Mouse (Mus musculus): ENCODE measurements around the gene Odf3.

Gene Odf3

DNA sequence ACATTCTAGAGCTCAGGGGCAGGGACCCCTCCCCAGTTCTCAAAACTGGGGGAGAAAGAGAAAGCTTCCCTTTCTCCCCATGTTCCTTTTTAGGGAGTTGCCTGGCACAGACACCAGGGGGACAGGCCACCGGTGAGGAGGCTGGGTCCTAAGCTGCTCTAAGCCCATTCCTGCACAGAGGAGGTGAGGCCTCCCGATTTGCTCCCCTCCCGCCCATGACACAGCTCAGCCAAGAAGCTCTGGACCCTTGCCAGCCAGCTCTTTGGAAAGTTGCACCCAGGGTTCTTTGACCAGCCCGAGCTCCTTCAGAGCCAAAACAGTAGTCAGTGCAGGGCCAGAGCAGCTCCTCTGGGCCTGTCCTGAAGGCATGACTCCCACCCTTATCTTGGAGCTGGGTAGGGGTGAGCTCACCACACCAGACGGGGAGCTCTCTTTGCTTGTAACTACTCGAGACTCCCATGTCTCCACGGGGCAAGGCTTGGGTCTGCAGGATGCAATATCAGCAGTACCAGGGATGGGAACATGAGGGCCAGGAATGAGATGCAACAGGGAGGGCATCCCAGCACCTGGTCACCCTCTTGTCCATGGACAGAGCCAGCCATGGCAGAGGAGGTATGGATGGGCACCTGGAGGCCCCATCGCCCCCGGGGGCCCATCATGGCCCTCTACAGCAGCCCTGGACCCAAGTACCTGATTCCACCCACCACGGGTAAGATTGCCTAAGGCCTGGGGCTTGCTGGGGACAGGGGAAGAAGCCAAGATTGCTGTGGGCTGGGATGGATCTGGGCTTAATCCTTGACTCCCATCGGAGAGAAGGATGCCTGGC, at the start of gene Odf3:
Gene Odf3, plus strand, starts transcription at position 51 of the 826 bp plus-strand sequence.
- DNase-seq (ENCODE audit: extremely low spot score, low read depth, low spot score): no peak

DNA sequence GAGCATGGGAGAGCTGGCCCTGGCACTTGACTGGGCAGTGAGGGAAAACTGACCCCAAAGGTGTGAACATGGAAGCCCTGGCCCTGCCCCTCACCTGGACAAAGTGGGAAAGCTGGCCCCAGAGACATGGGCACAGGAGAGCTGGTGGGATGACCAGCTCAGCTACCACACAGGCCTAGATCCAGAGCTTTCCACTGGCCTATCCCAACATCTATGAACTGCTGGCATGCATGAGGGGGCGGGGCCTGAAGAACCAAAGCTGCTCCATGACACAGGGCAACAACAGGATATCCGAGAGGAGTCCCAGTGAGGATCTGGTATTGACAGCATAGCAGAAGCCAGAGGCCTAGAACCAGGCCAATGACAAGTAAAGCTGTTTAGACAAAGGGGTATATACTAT, 49.4 kb upstream of the Odf3 start:
- DNase-seq (ENCODE audit: extremely low spot score, low read depth, low spot score): no peak

DNA sequence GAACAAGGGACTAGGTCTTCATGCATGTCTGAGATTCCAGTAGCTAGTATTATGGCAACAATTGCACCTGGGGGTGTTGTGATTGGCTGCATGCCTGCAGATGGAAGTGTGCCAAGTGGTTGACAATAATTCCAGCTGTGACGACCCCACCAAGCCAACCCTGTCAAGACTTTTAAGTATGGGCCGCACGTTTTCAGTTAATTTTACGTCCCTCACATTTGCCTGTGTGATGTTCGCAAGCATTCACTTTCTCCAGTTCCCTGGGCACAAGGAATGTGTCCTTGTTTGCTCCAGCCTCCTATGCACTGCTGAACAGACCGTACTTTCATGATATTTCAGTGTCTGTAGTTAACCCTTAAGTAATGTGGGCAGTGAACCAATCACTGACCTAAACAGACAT, 45.0 kb upstream of the Odf3 start:
- DNase-seq (ENCODE audit: extremely low spot score, low read depth, low spot score): no peak

DNA sequence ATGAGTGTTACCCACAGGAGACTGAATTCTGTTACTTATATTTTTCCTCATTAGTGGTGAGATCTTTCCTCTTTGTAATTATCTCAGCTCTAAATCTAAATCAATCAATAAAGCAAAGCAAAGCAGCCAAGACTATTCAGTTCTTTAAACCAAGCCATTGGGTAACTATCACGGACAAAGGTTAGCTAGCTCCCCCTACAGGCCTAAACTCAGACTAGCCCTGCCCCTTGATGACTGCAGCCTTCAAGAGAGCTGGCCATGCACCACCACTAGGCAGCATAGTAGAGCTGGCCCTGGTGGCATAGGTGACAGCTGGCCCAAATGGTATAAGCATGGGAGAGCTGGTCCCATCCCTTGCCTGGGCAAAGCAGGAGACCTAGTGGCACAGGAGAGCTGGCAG, 41.9 kb upstream of the Odf3 start:
- no peak for DNase-seq (ENCODE audit: extremely low spot score, low read depth, low spot score)

DNA sequence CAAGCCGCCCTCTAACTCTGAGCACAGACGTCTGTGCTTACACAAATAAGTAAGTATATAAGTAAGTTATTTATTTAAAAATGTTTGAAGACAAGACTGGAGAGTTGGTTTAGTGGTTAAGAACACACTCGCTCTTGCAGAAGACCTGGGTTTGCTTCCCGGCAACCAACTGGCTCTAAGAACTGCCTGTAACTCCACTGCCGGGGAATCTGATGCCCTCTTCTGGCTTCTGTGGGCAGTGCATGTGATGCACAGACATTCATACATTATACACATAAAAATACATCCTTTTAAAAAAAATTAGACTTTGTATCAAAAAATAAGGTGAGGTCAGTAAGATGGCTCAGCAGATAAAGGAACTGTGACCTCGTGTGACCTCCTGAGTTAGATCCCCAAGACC, 37.1 kb upstream of the Odf3 start:
- DNase-seq (ENCODE audit: extremely low spot score, low read depth, low spot score): no peak

DNA sequence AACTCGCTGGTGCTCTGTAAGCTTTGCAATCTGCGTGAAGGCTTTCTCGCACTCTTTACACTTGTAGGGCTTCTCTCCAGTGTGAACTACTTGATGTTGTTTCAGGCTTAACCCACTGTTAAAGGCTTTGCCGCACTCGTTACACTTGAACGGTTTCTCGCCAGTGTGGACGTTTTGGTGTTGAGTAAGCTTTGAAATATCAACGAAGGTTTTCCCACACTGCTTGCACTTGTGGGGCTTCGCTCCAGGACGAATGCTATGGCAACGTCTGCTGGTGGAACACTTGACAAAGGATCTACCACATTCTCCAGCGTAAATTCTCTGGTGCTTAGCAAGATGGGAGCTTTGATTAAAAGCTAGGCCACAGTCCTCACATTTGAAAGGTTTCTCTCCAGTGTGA, 35.9 kb upstream of the Odf3 start:
- DNase-seq (ENCODE audit: extremely low spot score, low read depth, low spot score): no peak

DNA sequence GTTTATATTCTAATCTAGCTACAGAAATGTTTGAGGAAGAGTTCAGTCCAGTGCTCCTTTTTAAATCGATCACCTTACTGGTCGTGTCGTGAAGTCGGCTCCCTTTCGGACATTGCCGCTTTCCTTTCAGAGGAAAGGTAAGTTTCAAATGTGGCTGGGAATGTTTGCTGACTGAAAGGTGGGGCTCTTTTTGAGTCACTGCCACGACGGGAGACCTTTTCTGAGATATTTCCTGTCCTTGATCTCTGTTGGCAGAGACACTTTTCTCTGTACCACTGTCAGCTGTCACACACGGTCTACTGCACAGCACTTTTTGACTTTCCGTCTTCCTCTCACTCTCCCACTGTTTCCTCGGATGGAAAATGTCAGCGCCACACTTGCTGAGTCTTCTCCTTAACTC, 34.8 kb upstream of the Odf3 start:
- no peak for DNase-seq (ENCODE audit: extremely low spot score, low read depth, low spot score)

DNA sequence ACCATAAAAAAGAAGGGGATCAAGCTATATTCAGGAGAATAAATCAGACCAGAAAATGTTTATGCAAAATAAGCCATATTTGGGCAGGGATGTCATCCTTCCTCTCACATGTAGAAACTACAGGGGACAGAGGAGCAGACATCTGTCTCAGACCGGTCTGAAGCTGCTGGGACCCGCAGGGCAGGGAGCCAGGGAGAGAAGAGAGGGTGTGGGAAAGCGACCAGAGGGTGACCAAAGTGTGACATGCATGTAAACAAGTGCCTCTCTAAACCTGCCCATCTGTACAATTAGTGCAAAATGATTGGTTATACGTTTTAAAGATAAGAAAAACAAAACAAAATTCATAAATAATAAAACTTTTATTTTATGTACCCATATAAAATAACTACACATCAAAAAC, 27.4 kb upstream of the Odf3 start:
- DNase-seq (ENCODE audit: extremely low spot score, low read depth, low spot score): no peak

DNA sequence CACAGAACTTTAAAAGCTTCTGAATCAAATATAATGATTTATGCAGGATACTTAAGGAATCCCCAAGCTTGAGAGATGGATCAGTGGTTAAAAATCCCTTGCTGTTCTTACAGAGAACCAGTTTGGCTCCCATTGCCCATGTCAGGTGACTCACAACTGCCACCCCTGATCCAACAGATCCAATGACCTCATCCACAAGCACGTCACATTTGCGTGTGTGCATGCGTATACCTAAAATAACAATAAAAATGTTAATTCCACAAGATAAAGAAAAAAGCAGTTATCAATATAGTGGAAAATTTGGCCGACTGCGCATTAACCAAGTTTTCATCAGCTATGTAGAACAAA, 26.3 kb upstream of the Odf3 start:
- DNase-seq (ENCODE audit: extremely low spot score, low read depth, low spot score): no peak

DNA sequence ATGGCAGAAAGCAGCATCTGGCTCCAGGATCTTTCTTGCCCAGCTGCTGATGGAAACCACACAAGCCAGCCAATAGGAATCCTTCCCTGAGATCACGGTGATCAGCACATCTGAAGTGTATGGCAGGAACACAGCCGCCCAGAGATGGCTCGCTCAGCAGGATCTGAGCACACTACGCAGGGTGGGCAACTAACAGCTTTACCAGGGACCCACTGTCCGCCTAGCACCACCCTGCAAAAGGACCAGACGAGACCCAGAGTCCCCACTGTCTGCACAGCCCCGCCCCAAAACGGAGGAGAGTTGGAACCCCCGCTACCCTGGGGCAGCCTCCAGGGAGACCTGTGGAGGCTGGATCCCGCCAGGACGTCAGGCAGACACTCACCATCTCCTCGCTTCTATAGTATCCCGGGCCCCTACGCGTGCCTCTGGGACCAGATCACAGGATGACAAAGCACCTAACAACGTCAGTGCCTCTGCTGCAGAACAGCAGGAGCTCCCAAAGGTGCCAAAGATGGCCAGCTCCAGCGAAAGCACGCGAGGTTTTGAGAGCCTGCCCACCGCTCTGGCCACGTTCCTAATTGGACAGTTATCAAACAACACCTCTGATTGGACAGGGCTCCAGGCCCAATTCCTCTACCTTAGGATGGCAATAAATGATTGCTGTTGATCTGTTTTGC, 25.8 kb upstream of the Odf3 start, which contains the start of gene Zfp941:
Gene Zfp941, minus strand, starts transcription at position 526 of the 677 bp plus-strand sequence.
- peak; percentile 39 for DNase-seq (ENCODE audit: extremely low spot score, low read depth, low spot score)

DNA sequence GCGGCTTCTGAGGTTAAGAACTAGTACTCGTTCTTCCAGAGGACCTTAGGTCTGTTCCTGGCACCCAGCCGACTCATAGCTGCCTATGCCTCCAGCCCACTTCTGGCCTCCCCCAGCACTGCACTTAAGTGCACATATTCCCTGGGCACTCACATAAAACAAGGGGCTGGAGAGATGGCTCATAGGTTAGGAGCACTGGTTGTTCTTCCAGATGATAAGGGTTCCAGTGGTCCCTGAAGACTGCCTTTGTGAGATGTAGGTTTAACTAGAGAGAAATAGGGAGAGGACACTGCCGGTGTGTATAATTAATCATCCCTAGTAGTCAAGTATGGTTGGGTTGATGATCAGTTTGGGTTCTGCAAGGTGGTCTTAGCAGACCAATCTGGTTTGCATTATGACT, 24.9 kb upstream of the Odf3 start:
- DNase-seq (ENCODE audit: extremely low spot score, low read depth, low spot score): no peak

DNA sequence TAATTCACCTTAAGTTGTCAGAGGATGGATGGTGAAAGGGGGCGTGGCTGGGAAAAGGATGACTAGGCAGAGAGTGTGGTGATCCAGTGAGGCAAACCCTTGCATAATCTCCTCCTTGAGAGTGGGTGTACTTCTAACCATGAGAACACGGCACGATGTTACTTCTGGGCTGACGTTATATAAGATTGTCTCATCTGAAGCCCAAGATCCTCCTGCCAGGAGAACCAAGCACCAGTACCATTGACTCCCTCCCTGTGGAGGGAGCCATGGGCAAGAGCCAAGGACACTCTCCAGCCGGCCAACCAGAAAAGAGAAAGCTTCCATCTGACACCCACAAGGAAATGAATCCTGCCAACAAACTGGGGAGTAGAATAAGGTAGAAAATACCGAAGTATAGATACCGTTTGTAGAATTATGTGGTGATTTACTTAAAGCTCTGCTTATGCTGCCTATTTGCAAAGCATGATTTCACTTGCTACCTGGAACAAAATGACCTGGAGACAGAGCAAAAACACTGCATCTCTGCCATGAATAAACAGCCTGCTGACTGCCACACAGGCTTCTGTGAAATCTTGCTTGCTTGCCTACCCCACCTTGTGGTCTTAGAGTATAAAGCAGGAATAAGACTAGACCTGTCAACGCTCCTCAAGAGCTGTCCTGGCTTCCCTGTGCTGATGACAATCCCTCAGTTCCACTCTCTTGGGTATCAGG, 19.3 kb upstream of the Odf3 start:
- no peak for DNase-seq (ENCODE audit: extremely low spot score, low read depth, low spot score)

DNA sequence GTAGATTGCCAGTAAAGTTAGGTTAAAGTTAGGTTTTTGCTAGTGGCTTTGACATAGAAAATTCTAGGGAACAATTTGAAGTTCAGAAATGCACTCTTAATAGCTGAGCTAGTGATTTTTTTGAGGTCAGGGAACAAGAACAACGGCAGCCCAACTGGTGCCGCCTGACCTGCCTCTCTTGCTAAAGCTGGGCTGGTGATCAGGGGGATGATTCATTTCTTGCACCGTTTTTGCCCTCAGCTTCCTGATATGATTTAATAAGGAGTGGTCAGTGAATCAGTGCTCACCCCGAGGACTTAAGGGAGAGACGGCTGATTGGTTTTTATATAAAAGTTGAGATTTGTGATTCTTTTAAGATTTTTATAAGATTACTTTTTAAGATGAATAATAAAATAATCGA, 16.2 kb upstream of the Odf3 start:
- no peak for DNase-seq (ENCODE audit: extremely low spot score, low read depth, low spot score)

DNA sequence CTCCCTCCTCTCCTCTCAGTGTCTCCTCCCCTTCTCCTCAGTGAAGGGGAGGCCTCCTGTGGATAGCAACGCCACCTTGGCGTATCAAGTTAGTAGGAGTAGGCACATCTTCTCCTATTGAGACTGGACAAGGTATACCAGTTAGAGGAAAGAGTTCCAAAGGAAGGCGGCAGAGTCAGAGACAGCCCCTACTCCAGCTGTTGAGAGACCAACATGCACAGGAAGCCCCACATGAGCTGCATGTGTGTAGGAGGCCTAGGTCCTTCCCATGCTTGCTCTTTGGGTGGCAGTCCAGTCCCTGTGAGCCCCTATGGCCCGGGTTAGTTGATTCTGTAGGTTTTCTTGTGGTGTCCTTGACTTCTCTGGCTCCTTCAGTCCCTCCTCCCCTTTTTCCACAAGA, 14.3 kb upstream of the Odf3 start:
- no peak for DNase-seq (ENCODE audit: extremely low spot score, low read depth, low spot score)

DNA sequence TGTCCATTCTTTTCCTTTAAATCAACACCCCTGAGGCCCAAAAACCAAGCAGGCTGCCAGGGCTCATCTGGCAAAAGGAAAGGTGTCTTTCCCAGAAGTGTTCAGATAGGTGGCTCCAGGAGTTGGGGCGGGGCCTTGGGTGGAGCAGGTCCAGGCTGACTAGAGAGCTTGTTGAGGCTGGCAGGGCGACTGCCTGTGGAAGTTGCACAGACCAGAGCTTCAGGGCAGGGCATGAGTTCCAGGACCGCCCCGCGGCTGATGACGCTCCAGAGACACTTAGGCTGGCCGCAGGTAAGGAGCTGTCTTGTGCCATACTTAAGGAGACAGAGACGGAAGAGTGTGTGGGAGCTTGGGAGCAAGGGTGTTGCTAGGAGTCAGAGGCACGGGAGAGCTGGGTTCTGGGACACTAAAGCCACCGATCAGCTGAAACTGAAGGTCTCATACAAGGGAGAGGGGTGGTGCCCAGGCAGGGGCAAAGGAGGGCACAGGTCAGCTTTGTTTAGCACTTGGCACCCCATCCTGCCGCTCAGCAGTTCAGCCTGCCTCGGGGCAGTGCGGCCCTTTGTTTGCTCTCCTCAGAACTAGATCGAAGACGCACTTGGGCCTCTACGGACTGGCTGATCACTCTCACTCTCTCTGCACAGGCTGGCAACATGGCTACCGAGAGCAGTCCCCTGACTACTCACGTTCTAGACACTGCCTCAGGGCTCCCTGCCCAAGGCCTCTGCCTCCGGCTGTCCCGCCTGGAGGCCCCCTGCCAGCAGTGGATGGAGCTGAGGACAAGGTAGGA, 12.4 kb upstream of the Odf3 start, which contains the start of gene Urah:
Gene Urah, plus strand, starts transcription at position 51 of the 790 bp plus-strand sequence.
- DNase-seq (ENCODE audit: extremely low spot score, low read depth, low spot score): no peak

DNA sequence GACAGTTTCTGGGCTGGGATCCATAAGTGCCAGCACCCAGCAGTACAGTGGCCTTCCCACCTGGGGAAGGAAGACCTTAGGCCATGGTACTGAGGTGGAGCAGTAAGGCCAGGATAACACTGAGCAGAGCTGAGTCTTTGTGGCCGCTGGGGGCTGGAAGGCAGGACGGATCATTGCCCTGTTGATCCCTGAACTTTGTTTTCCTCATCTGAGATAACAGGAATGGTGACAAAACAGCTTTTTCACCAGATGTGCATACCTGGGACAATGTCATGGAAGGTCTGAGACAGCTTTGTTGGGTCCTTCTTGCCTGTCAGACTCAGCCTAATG, 11.9 kb upstream of the Odf3 start:
- DNase-seq (ENCODE audit: extremely low spot score, low read depth, low spot score): no peak

DNA sequence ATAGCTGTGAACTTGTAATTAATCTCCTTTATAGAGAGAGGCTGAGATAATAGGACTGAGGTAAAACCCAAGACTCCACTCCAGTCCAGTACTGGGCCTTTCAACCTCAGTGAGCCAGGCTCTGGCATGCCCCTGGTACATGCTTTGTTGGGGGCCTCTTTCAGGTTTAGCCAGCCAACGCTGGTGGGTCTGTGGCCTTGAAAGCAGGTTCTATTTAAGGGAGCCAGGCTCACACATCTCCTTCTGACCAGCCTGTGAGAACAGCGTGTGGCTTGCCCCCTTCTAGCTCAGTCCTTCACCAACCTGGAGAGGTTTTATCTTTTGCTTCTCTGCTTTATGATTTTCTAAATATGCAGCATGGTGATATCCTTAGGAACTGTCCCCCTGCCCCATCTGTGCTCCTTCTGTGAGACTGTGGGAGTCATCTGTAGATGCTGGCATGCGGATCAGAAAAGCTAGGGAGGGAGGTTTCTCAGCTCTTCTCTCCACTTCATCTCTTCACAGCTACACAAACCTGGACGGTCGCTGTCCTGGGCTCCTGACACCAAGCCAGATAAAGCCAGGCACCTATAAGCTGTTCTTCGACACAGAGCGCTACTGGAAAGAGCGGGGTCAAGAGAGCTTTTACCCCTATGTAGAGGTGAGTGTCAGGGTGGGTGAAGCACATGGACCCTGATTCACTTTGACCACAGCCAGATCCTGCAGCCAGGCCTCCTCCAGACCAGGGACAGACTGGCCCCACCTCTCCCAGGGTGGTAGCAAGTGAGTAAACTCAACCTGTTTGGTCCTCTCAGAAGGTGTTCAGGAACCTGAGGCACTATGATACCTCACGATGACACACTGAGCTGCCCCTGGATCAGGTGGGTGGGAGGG, 11.1 kb upstream of the Odf3 start:
- no peak for DNase-seq (ENCODE audit: extremely low spot score, low read depth, low spot score)

DNA sequence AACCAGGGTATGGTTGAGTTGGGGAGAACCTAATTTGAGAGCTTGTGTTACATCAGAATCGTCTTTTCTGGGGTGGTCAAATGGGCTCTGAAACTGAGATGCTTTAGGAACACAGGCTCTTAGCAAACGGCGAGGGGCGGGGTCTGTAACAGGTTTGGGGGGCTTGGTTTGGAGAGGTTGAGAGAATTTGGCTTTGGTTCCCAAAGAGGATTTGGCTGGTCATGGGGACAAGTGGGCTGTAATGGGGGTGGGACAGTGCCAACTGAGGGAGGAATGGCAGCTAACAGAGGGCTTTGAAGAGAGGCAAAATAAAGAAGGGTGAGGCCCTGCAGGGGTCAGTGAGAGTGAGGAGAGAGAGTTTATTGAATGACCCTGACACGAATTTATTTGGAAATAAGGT, 8.0 kb upstream of the Odf3 start:
- no peak for DNase-seq (ENCODE audit: extremely low spot score, low read depth, low spot score)

DNA sequence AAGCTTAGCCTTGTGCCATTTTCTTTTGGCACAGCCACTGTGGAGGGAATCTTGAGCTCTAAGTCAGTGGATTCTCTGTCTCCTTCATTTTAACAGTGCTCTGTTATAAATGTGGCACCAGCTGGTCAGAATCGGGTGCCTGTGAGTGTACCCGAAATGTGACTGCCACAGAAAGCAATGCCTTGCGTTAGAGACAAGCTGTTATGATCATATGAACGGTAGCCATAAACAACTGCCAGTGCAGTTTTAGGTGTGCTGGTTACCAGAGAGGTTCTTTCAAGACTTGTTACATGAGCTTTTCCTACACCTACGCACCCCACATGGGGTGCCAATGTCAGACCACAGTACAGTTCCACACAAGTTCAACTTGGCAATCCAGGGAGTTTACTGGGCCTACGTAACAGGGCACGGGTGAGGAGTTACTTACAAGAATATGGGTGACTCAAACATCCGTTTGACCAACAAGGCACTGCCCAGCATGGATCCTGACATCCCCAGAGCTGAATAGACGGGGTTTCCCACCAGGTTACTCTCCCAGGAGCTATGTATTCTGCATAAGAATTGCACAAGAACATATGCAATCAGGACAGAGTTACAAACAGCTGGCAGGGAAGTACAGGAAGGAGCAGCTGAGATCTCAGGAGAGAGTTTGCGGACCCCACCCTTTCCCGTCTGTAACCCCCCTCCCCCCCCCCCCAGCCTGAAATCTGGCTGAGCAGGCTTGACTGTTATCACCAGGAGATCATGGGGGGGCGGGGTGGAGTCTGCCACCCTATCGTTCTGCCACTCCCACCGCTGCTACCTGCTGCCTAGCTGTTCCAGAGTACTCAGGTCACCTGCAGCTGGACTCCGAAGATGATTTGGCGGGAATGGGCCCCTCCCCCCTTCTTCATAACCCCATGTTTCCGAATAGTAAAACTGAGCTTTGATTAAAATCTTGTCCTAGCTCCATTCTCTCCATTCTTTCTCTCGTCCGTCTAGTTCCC, 6.6 kb upstream of the Odf3 start:
- DNase-seq (ENCODE audit: extremely low spot score, low read depth, low spot score): no peak

All from hindlimb bud, embryonic 11.5 days (tissue).